Comparison of ENCODE assay signal across 8 mouse cellular contexts in genomic region chr2:114013846-114014245, GRCm38 (mm10). TPM values are rescaled to one million over a fixed set of nuclear protein-coding genes. Genes with fewer than 3 reads are reported as not detected.
DNase-seq lines count a peak whose midpoint lies in the region; ATAC-seq and TF ChIP-seq lines count a peak whose summit lies in the region.

No protein-coding gene starts in this region.

- ATAC-seq in kidney, embryonic 16.5 days (ENCODE audit: low FRiP score, low TSS enrichment) = no peak
- no peak for ATAC-seq in embryonic facial prominence, embryonic 13.5 days (ENCODE audit: insufficient number of reproducible peaks, insufficient read depth, low FRiP score, low TSS enrichment, low read depth)
- peak; percentile 49 for ATAC-seq in hindbrain, embryonic 16.5 days
- peak; percentile 47 for ATAC-seq in midbrain, postnatal 0 days (ENCODE audit: low FRiP score)

- no peak for DNase-seq in kidney, adult 9 months
- DNase-seq in midbrain, postnatal 0 days (ENCODE audit: low spot score) = peak; percentile 42
- DNase-seq in thymus, postnatal 0 days (ENCODE audit: low spot score) = no peak
- no peak for DNase-seq in embryo, embryonic 11 days
- no peak for DNase-seq in ovary, adult 18-20 months (ENCODE audit: low spot score)

- no peaks in the 10 kb centered on the region for H3K36me3 ChIP-seq in kidney, embryonic 16.5 days (ENCODE audit: insufficient read depth, low read length)
- H3K36me3 ChIP-seq in embryonic facial prominence, embryonic 13.5 days = no peaks in the 10 kb centered on the region
- no peaks in the 10 kb centered on the region for H3K36me3 ChIP-seq in hindbrain, embryonic 16.5 days (ENCODE audit: control insufficient read depth, insufficient read depth, low read length)
- H3K36me3 ChIP-seq in midbrain, postnatal 0 days (ENCODE audit: insufficient read depth, low read length) = no peaks in the 10 kb centered on the region

- peaks cover 45% of the 10 kb centered on the region for H3K27me3 ChIP-seq in kidney, embryonic 16.5 days (ENCODE audit: insufficient read depth, low read length)
- H3K27me3 ChIP-seq in embryonic facial prominence, embryonic 13.5 days = peaks cover 76% of the 10 kb centered on the region
- no peaks in the 10 kb centered on the region for H3K27me3 ChIP-seq in hindbrain, embryonic 16.5 days (replicated peaks; ENCODE audit: control insufficient read depth, insufficient read depth, low read length)
- H3K27me3 ChIP-seq in midbrain, postnatal 0 days (ENCODE audit: insufficient read depth, low read length) = no peaks in the 10 kb centered on the region

- peak; percentile 19; the same call in 1 of the 2 replicates for TF ChIP-seq CTCF in midbrain, postnatal 0 days (IDR thresholded peaks at IDR 0.05)

- H3K9me3 ChIP-seq in kidney, embryonic 16.5 days (ENCODE audit: low read length) = no peaks in the 10 kb centered on the region
- no peaks in the 10 kb centered on the region for H3K9me3 ChIP-seq in embryonic facial prominence, embryonic 13.5 days
- H3K9me3 ChIP-seq in hindbrain, embryonic 16.5 days (ENCODE audit: control insufficient read depth, low read length) = no peaks in the 10 kb centered on the region
- no peaks in the 10 kb centered on the region for H3K9me3 ChIP-seq in midbrain, postnatal 0 days (ENCODE audit: low read length)

- peak overlapping the region; percentile 48 for H3K4me3 ChIP-seq in kidney, embryonic 16.5 days (ENCODE audit: low read length)
- peak overlapping the region; percentile 45 for H3K4me3 ChIP-seq in embryonic facial prominence, embryonic 13.5 days
- H3K4me3 ChIP-seq in hindbrain, embryonic 16.5 days (ENCODE audit: low read length) = peak overlapping the region; percentile 53
- peak overlapping the region; percentile 79 for H3K4me3 ChIP-seq in midbrain, postnatal 0 days (ENCODE audit: low read depth, low read length)

- 0 out of 2 replicates have a peak, but pooled peaks cover 4% of the 10 kb centered on the region for H3K4me1 ChIP-seq in kidney, embryonic 16.5 days (ENCODE audit: insufficient read depth, low read length)
- H3K4me1 ChIP-seq in embryonic facial prominence, embryonic 13.5 days = peaks cover 9% of the 10 kb centered on the region
- peaks cover 8% of the 10 kb centered on the region for H3K4me1 ChIP-seq in hindbrain, embryonic 16.5 days (ENCODE audit: control insufficient read depth, insufficient read depth, low read depth, low read length)
- no peaks in the 10 kb centered on the region; the same call in 1 of the 2 replicates for H3K4me1 ChIP-seq in midbrain, postnatal 0 days (ENCODE audit: insufficient read depth, low read length)

- H3K9ac ChIP-seq in kidney, embryonic 16.5 days (replicated peaks; ENCODE audit: low read length) = no peak overlapping the region
- no peak overlapping the region for H3K9ac ChIP-seq in embryonic facial prominence, embryonic 13.5 days
- H3K9ac ChIP-seq in hindbrain, embryonic 16.5 days (ENCODE audit: low read depth, low read length) = peak overlapping the region; percentile 68
- H3K9ac ChIP-seq in midbrain, postnatal 0 days (replicated peaks; ENCODE audit: low read length, poor library complexity, severe bottlenecking) = peak overlapping the region; percentile 88

- WGBS in kidney, embryonic 16.5 days = under 1% methylated on average over 13 of the region's 13 CpGs
- whole genome bisulfite sequencing in embryonic facial prominence, embryonic 13.5 days = 1% methylated on average over 13 of the region's 13 CpGs
- 2% methylated on average over 13 of the region's 13 CpGs for WGBS in hindbrain, embryonic 16.5 days
- WGBS in midbrain, postnatal 0 days = under 1% methylated on average over 13 of the region's 13 CpGs

- H3K4me2 ChIP-seq in kidney, embryonic 16.5 days (replicated peaks; ENCODE audit: low read depth, low read length) = peak overlapping the region; percentile 76
- H3K4me2 ChIP-seq in embryonic facial prominence, embryonic 13.5 days = peak overlapping the region; percentile 69
- H3K4me2 ChIP-seq in hindbrain, embryonic 16.5 days (ENCODE audit: low read length) = peak overlapping the region; percentile 69
- peak overlapping the region; percentile 67 for H3K4me2 ChIP-seq in midbrain, postnatal 0 days (ENCODE audit: low read depth, low read length, poor library complexity, severe bottlenecking)

- H3K27ac ChIP-seq in kidney, embryonic 16.5 days (ENCODE audit: low read length) = no peak overlapping the region
- H3K27ac ChIP-seq in embryonic facial prominence, embryonic 13.5 days = no peak overlapping the region
- H3K27ac ChIP-seq in hindbrain, embryonic 16.5 days (ENCODE audit: low read depth, low read length) = peak overlapping the region; percentile 72
- H3K27ac ChIP-seq in midbrain, postnatal 0 days (ENCODE audit: low read depth, low read length) = peak overlapping the region; percentile 86

RNA-seq across cellular contexts. Expression of gene Gjd2, which starts 0.4 kb away (rescaled TPM):
- 0.07 TPM in 1 of 2 replicates, not detected in the other for polyA plus RNA-seq in kidney, embryonic 16.5 days (2015; fragmentation: Nextera tagmentation; extraction: Ambion mirVana)
- 0.18 TPM in 1 of 2 replicates, not detected in the other for polyA plus RNA-seq in embryonic facial prominence, embryonic 13.5 days (2015; fragmentation: Nextera tagmentation; extraction: Ambion mirVana)
- polyA plus RNA-seq in hindbrain, embryonic 16.5 days (2015; fragmentation: Nextera tagmentation; extraction: Ambion mirVana) = 11.0 and 11.3 TPM in 2 replicates
- 73.3 TPM in 2 replicates for total RNA-seq in midbrain, postnatal 0 days (2014; rRNA removed)
- polyA plus RNA-seq in midbrain, postnatal 0 days (2015; fragmentation: Nextera tagmentation; extraction: Ambion mirVana) = 11.1 and 13.2 TPM in 2 replicates
- polyA plus RNA-seq in thymus, postnatal 0 days (2015; fragmentation: Nextera tagmentation; extraction: Ambion mirVana) = not detected in 2 replicates

RNA-seq across cellular contexts. Expression of gene Actc1, which starts 39.5 kb away (rescaled TPM):
- 40.4 and 70.7 TPM in 2 replicates for polyA plus RNA-seq in kidney, embryonic 16.5 days (2015; fragmentation: Nextera tagmentation; extraction: Ambion mirVana)
- polyA plus RNA-seq in embryonic facial prominence, embryonic 13.5 days (2015; fragmentation: Nextera tagmentation; extraction: Ambion mirVana) = 115 and 185 TPM in 2 replicates
- 1.3 and 71.3 TPM in 2 replicates for polyA plus RNA-seq in hindbrain, embryonic 16.5 days (2015; fragmentation: Nextera tagmentation; extraction: Ambion mirVana)
- total RNA-seq in midbrain, postnatal 0 days (2014; rRNA removed) = 2.6 TPM in 1 of 2 replicates, not detected in the other
- 0.17 and 0.18 TPM in 2 replicates for polyA plus RNA-seq in midbrain, postnatal 0 days (2015; fragmentation: Nextera tagmentation; extraction: Ambion mirVana)
- polyA plus RNA-seq in thymus, postnatal 0 days (2015; fragmentation: Nextera tagmentation; extraction: Ambion mirVana) = 5.5 and 6.2 TPM in 2 replicates

Comparison
In these comparisons a context has a peak if more than half of its experiments do, and no peak if none do; other contexts are left out.
1. ATAC-seq: peak in hindbrain, embryonic 16.5 days (single experiment) and midbrain, postnatal 0 days (single experiment); none in kidney, embryonic 16.5 days (single experiment) and embryonic facial prominence, embryonic 13.5 days (single experiment).
2. H3K27ac ChIP-seq: peak in hindbrain, embryonic 16.5 days (single experiment) and midbrain, postnatal 0 days (single experiment); none in kidney, embryonic 16.5 days (single experiment) and embryonic facial prominence, embryonic 13.5 days (single experiment).
3. H3K9ac ChIP-seq: peak in hindbrain, embryonic 16.5 days (single experiment) and midbrain, postnatal 0 days (single experiment); none in kidney, embryonic 16.5 days (single experiment) and embryonic facial prominence, embryonic 13.5 days (single experiment).
4. RNA of gene Gjd2, which starts 0.4 kb away (polyA plus RNA-seq): 11.0 to 11.3 TPM in hindbrain, embryonic 16.5 days and 11.1 to 13.2 TPM in midbrain, postnatal 0 days; 0.18 TPM in embryonic facial prominence, embryonic 13.5 days, 0.07 TPM in kidney, embryonic 16.5 days and not detected in thymus, postnatal 0 days; every median in the first group is over 10 times any median in the second.
5. Peak in every context shown above with its lines, with median percentiles within 50 percentile points of each other: H3K4me2 ChIP-seq and H3K4me3 ChIP-seq.